Mouse (Mus musculus) limb, embryonic 10.5 days (tissue): ENCODE results near the gene Parp8. TPM values are rescaled to one million over a fixed set of nuclear protein-coding genes. Genes with fewer than 3 reads are reported as not detected.
"Not testable (repeated sequence)": the region's sequence is repeated elsewhere in the genome, so short reads cannot be mapped to it uniquely, and the experiment has no call there.

Source experiments
- DNase-seq: peaks from one replicate; pipeline ENCODE4 v3.0.0-alpha.2; 2017; ENCODE audit warnings: low spot score
- H3K27ac ChIP-seq: fragments of 300-500 bp; sonication (generic); 2 replicates; pipeline ENCODE4 v1.5.1; 2016; ENCODE audit warnings: mild to moderate bottlenecking
- H3K27me3 ChIP-seq: fragments of 300-500 bp; sonication (generic); 2 replicates; pipeline ENCODE4 v1.6.1; 2016; ENCODE audit warnings: low read depth, mild to moderate bottlenecking; ENCODE audit not compliant: poor library complexity, severe bottlenecking
- H3K36me3 ChIP-seq: fragments of 300-500 bp; sonication (generic); 2 replicates; pipeline ENCODE4 v1.6.1; 2016; ENCODE audit warnings: mild to moderate bottlenecking, moderate library complexity
- H3K4me1 ChIP-seq: fragments of 300-500 bp; sonication (generic); 2 replicates; pipeline ENCODE4 v1.6.1; 2016
- H3K4me3 ChIP-seq: fragments of 300-500 bp; sonication (generic); 2 replicates; pipeline ENCODE4 v1.5.1; 2016; ENCODE audit warnings: mild to moderate bottlenecking, moderate library complexity
- H3K9me3 ChIP-seq: fragments of 300-500 bp; sonication (generic); replicated peaks from 2 replicates; pipeline ENCODE4 v1.6.1; 2016; ENCODE audit warnings: mild to moderate bottlenecking
- WGBS: fragments of 180-500 bp; shearing (Covaris S2); methylation state at CpG from one replicate; pipeline ENCODE4 v1.1.7; 2016; 5-methylcytosine and 5-hydroxymethylcytosine counted together
- polyA plus RNA-seq: library from polyadenylated mRNA; unstranded; fragments of >200 nt; fragmentation: Nextera tagmentation; extraction: Ambion mirVana; gene quantifications from 2 replicates; pipeline ENCODE4 v1.2.1, GENCODE M21; 2016

Parp8 gene
- polyA plus RNA-seq, 1 experiment from 2014 or later: 14.7 TPM

- 92% methylated on average over 9 of the region's 9 CpGs for WGBS
These were observed 77.6 kb downstream of the Parp8 start for GRCm38 (mm10) chr13:116947611-116948298.

GRCm38 (mm10) chr13:116946566-116946965 lies 78.8 kb downstream of the Parp8 start:
- 79% methylated on average over 4 of the region's 4 CpGs for WGBS
- H3K36me3 ChIP-seq: no peaks in the 10 kb centered on the region
- H3K27ac ChIP-seq: no peak overlapping the region
- H3K9me3 ChIP-seq: no peaks in the 10 kb centered on the region
- H3K4me3 ChIP-seq: no peak overlapping the region
- no peaks in the 10 kb centered on the region for H3K27me3 ChIP-seq
- peaks cover 2% of the 10 kb centered on the region; the same call in 1 of the 2 replicates for H3K4me1 ChIP-seq
- DNase-seq: no peak

More at GRCm38 (mm10) chr13:116947611-116948298, 77.6 kb downstream of the Parp8 start:
- H3K36me3 ChIP-seq: no peaks in the 10 kb centered on the region
- H3K27me3 ChIP-seq: no peaks in the 10 kb centered on the region
- no peaks in the 10 kb centered on the region for H3K4me1 ChIP-seq
- no peak for DNase-seq
- no peaks in the 10 kb centered on the region for H3K9me3 ChIP-seq
- H3K4me3 ChIP-seq: no peak overlapping the region
- H3K27ac ChIP-seq: no peak overlapping the region

- 68% methylated on average over 13 of the region's 13 CpGs for WGBS
These were observed 83.9 kb downstream of the Parp8 start for GRCm38 (mm10) chr13:116941280-116942015.

GRCm38 (mm10) chr13:116940761-116941160 lies 84.6 kb downstream of the Parp8 start:
- Histone ChIP-seq H3K4me1 (peaks cover 7% of the 10 kb centered on the region; the same call in 1 of the 2 replicates), H3K27me3 (no peaks in the 10 kb centered on the region), H3K27ac (no peak overlapping the region), H3K4me3 (no peak overlapping the region), H3K9me3 (no peaks in the 10 kb centered on the region), H3K36me3 (0 out of 2 replicates have a peak, but pooled peaks cover 2% of the 10 kb centered on the region)
- WGBS: 93% methylated on average over 7 of the region's 7 CpGs
- no peak for DNase-seq

More at GRCm38 (mm10) chr13:116941280-116942015, 83.9 kb downstream of the Parp8 start:
- no peaks in the 10 kb centered on the region for H3K9me3 ChIP-seq
- H3K27ac ChIP-seq: no peak overlapping the region
- DNase-seq: no peak
- H3K4me3 ChIP-seq: no peak overlapping the region
- 0 out of 2 replicates have a peak, but pooled peaks cover 2% of the 10 kb centered on the region for H3K36me3 ChIP-seq
- H3K4me1 ChIP-seq: peaks cover 7% of the 10 kb centered on the region; the same call in 1 of the 2 replicates
- H3K27me3 ChIP-seq: no peaks in the 10 kb centered on the region

DNA sequence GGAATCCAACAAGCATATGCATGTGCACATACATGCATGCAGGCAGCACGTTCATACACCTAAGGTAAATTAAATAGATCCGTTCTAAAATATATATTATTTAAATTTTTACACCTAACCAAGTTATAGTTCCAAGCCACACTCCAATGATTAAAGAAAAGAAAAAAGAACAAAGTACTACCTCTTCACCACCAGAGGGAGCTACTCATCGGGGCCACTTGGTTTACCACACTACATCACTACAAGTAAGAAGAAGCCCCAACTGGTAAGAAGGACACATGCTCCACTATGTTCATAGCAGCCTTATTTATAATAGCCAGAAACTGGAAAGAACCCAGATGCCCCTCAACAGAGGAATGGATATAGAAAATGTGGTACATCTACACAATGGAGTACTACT lies 88.3 kb downstream of the Parp8 start:
- DNase-seq, H3K4me3 ChIP-seq, H3K27ac ChIP-seq, H3K27me3 ChIP-seq, H3K36me3 ChIP-seq, H3K9me3 ChIP-seq, H3K4me1 ChIP-seq: not testable (repeated sequence)
- 96% methylated on average over 3 of the region's 3 CpGs for WGBS

GRCm38 (mm10) chr13:116917387-116917930 lies 107.9 kb downstream of the Parp8 start:
- Histone ChIP-seq H3K9me3 (no peaks in the 10 kb centered on the region), H3K4me1 (no peaks in the 10 kb centered on the region), H3K36me3 (0 out of 2 replicates have a peak, but pooled peaks cover 2% of the 10 kb centered on the region), H3K4me3 (no peak overlapping the region), H3K27me3 (no peaks in the 10 kb centered on the region), H3K27ac (no peak overlapping the region)
- 92% methylated on average over 6 of the region's 6 CpGs for WGBS
- no peak for DNase-seq

DNA sequence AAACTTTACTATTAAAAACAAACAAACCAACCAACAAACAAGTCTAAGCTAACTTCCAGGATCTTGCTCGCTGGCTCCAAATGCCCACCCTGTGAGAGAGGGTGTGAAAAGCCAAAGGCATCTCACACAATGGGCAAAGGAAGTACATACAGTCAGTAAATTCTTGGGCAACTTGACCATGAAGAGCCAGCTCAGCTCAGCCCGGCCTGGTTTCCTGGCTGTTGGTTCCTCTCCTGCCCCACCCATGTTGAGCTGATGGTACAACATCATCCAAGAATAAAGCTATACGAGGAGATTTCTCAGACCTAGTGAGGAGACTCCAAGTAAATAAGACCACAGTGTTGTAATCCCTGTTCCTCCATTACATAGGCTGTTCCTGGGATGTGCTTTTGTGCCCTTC lies 117.1 kb downstream of the Parp8 start:
- no peak overlapping the region for H3K27ac ChIP-seq
- no peaks in the 10 kb centered on the region for H3K4me1 ChIP-seq
- no peak for DNase-seq
- H3K36me3 ChIP-seq: no peaks in the 10 kb centered on the region
- 89% methylated on average over 3 of the region's 3 CpGs for WGBS
- H3K4me3 ChIP-seq: no peak overlapping the region
- H3K27me3 ChIP-seq: no peaks in the 10 kb centered on the region
- no peaks in the 10 kb centered on the region for H3K9me3 ChIP-seq

- H3K4me1 ChIP-seq: no peaks in the 10 kb centered on the region
- 94% methylated on average over 5 of the region's 5 CpGs for WGBS
- H3K27me3 ChIP-seq: no peaks in the 10 kb centered on the region
- H3K36me3 ChIP-seq: peaks cover 5% of the 10 kb centered on the region; the same call in 1 of the 2 replicates
- no peak overlapping the region for H3K4me3 ChIP-seq
- no peak overlapping the region for H3K27ac ChIP-seq
- no peaks in the 10 kb centered on the region for H3K9me3 ChIP-seq
- no peak for DNase-seq
These were observed 121.9 kb downstream of the Parp8 start for GRCm38 (mm10) chr13:116903394-116903793.

GRCm38 (mm10) chr13:116898395-116898794 lies 126.9 kb downstream of the Parp8 start:
- H3K27me3 ChIP-seq: no peaks in the 10 kb centered on the region
- 92% methylated on average over 5 of the region's 5 CpGs for WGBS
- H3K9me3 ChIP-seq: no peaks in the 10 kb centered on the region
- H3K36me3 ChIP-seq: peaks cover 13% of the 10 kb centered on the region; the same call in 1 of the 2 replicates
- no peaks in the 10 kb centered on the region for H3K4me1 ChIP-seq
- no peak overlapping the region for H3K27ac ChIP-seq
- DNase-seq: no peak
- H3K4me3 ChIP-seq: no peak overlapping the region

GRCm38 (mm10) chr13:116897711-116898110 lies 127.6 kb downstream of the Parp8 start:
- H3K9me3 ChIP-seq: no peaks in the 10 kb centered on the region
- peaks cover 13% of the 10 kb centered on the region; the same call in 1 of the 2 replicates for H3K36me3 ChIP-seq
- no peak for DNase-seq
- H3K27ac ChIP-seq: no peak overlapping the region
- no peaks in the 10 kb centered on the region for H3K4me1 ChIP-seq
- WGBS: 92% methylated on average over 1 of the region's 1 CpGs
- no peaks in the 10 kb centered on the region for H3K27me3 ChIP-seq
- no peak overlapping the region for H3K4me3 ChIP-seq

DNA sequence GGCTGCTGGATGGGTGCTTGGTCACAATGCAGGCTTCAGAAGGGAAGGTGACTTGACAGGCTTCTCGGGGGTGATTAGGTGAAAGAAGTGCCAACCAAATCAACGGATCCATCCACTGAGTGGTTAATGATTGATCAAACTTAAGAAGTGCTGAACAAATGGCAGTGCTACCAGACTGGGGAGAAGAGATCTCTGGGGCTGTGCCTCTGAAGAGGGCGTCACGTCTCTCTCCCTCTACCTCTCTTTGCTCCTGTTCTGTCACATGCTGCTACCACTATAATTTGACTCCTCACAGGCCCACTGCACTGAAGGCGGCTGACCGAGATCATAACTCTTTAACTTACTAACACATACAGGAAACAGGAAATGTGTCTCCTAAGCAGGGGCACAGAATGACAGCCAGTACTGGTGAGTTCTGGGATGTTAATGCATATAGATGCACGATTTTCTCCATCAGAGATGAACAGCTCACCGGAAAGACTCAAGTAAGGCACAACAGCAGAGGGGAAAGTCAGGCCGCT lies 140.9 kb downstream of the Parp8 start:
- 66% methylated on average over 9 of the region's 9 CpGs for WGBS
- no peak for DNase-seq
- H3K4me1 ChIP-seq: peaks cover 12% of the 10 kb centered on the region; the same call in 1 of the 2 replicates

GRCm38 (mm10) chr13:116882226-116882625 lies 143.1 kb downstream of the Parp8 start:
- peaks cover 11% of the 10 kb centered on the region; the same call in 1 of the 2 replicates for H3K36me3 ChIP-seq
- DNase-seq: no peak
- 89% methylated on average over 7 of the region's 7 CpGs for WGBS

More for the DNA sequence above, 140.9 kb downstream of the Parp8 start:
- H3K36me3 ChIP-seq: peaks cover 7% of the 10 kb centered on the region; the same call in 1 of the 2 replicates
- no peak overlapping the region for H3K27ac ChIP-seq
- H3K9me3 ChIP-seq: no peaks in the 10 kb centered on the region
- no peaks in the 10 kb centered on the region for H3K27me3 ChIP-seq
- H3K4me3 ChIP-seq: no peak overlapping the region

More at GRCm38 (mm10) chr13:116882226-116882625, 143.1 kb downstream of the Parp8 start:
- Histone ChIP-seq H3K9me3 (no peaks in the 10 kb centered on the region), H3K4me1 (peaks cover 12% of the 10 kb centered on the region; the same call in 1 of the 2 replicates), H3K27me3 (no peaks in the 10 kb centered on the region), H3K4me3 (no peak overlapping the region), H3K27ac (no peak overlapping the region)
